Mouse (Mus musculus): ENCODE data around the gene Fam171a1. TPM values are rescaled to one million over a fixed set of nuclear protein-coding genes. Genes with fewer than 3 reads are reported as not detected.
A peak's percentile ranks its signal among the peaks of the same experiment; 100 is the strongest.
"Not testable (repeated sequence)": the region's sequence is repeated elsewhere in the genome, so short reads cannot be mapped to it uniquely, and the experiment has no call there.

Fam171a1 gene
- total RNA-seq, 2 experiments from 2014 or later = 71.0 to 74.3 TPM

GRCm38 (mm10) chr2:3217577-3217976 lies 103.6 kb downstream of the Fam171a1 start:
- intact Hi-C loops (cut with DNase I) = not testable (repeated sequence)

GRCm38 (mm10) chr2:3218225-3218624 lies 104.2 kb downstream of the Fam171a1 start:
- intact Hi-C loops (cut with DNase I) = loop anchor here (1.0 kb wide), 3 partner anchors 46 to 100 kb away; partner anchors contain the start of gene Nmt2
- DNase-seq (ENCODE audit: low spot score in 2 of 2) = peak; percentile 70 to 97

More at GRCm38 (mm10) chr2:3217577-3217976, 103.6 kb downstream of the Fam171a1 start:
- not testable (repeated sequence) for DNase-seq (ENCODE audit: low spot score in 2 of 2)

GRCm38 (mm10) chr2:3228475-3228874 lies 114.5 kb downstream of the Fam171a1 start:
- intact Hi-C loops (cut with DNase I) = no loop called here

GRCm38 (mm10) chr2:3229060-3229459 lies 115.0 kb downstream of the Fam171a1 start:
- intact Hi-C loops (cut with DNase I) = loop anchor here (1.0 kb wide), 1 partner anchor 111 kb away; no protein-coding TSS in a partner anchor

More at GRCm38 (mm10) chr2:3228475-3228874, 114.5 kb downstream of the Fam171a1 start:
- no peak for DNase-seq (ENCODE audit: low spot score in 2 of 2)

GRCm38 (mm10) chr2:3239255-3239654 lies 125.2 kb downstream of the Fam171a1 start:
- DNase-seq (ENCODE audit: low spot score in 2 of 2) = no peak
- intact Hi-C loops (cut with DNase I) = no loop called here

More at GRCm38 (mm10) chr2:3229060-3229459, 115.0 kb downstream of the Fam171a1 start:
- peak; percentile 66 to 81 for DNase-seq (ENCODE audit: low spot score in 2 of 2)

GRCm38 (mm10) chr2:3244251-3244650 lies 130.2 kb downstream of the Fam171a1 start:
- no peak for DNase-seq (ENCODE audit: low spot score in 2 of 2)
- intact Hi-C loops (cut with DNase I) = no loop called here

- DNase-seq (ENCODE audit: low spot score in 2 of 2) = no peak
- intact Hi-C loops (cut with DNase I) = no loop called here
Observed at GRCm38 (mm10) chr2:3251309-3251708, 137.3 kb downstream of the Fam171a1 start.

- intact Hi-C loops (cut with DNase I) = no loop called here
- DNase-seq (ENCODE audit: low spot score in 2 of 2) = no peak
Observed at GRCm38 (mm10) chr2:3266466-3266865, 152.4 kb downstream of the Fam171a1 start.

- intact Hi-C loops (cut with DNase I) = no loop called here
- peak in 1 of 2 experiments; percentile 77 for DNase-seq (ENCODE audit: low spot score in 2 of 2)
Observed at GRCm38 (mm10) chr2:3267879-3268278, 153.9 kb downstream of the Fam171a1 start.

GRCm38 (mm10) chr2:3273349-3273748 lies 159.3 kb downstream of the Fam171a1 start:
- no peak for DNase-seq (ENCODE audit: low spot score in 2 of 2)
- intact Hi-C loops (cut with DNase I) = no loop called here

- intact Hi-C loops (cut with DNase I) = no loop called here
- DNase-seq (ENCODE audit: low spot score in 2 of 2) = no peak
Observed at GRCm38 (mm10) chr2:3276106-3276505, 162.1 kb downstream of the Fam171a1 start.

Small RNA genes within 50 kb of the gene (microRNA-seq; reads per million reads assigned to microRNA genes)
- gene Gm27306 = 0 reads per million in 2 experiments

Other genes with a start within 250 kb of the Fam171a1 start
- gene Nmt2, start 170.0 kb downstream of the Fam171a1 start, total RNA-seq (2021) = 10 to 100 TPM; 90.4 to 95.3 TPM
- 10 to 100 TPM; 10.3 to 11.0 TPM for gene Rpp38, start 218.4 kb downstream of the Fam171a1 start, total RNA-seq (2021)
- gene Acbd7, start 221.9 kb downstream of the Fam171a1 start, total RNA-seq (2021) = under 1 TPM in 1 of 2 experiments, not detected in 1; 0.94 TPM